Mouse (Mus musculus) left cerebral cortex, postnatal 10 days (tissue): Measurements from ENCODE around the gene Mrpl49. TPM values are rescaled to one million over a fixed set of nuclear protein-coding genes. Genes with fewer than 3 reads are reported as not detected.

Source experiments
- DNase-seq, 2 experiments: peaks; one replicate each; pipeline ENCODE4 v3.0.0; 2021 to 2022; ENCODE audit warnings: low spot score in 2 of 2, mixed read lengths in 1 of 2; ENCODE audit errors: extremely low spot score in 1 of 2
- intact Hi-C: fragments of 180-260 bp; cut with DNase I; formaldehyde crosslinking; loops from one replicate; pipeline ENCODE4 v1.15.1; 2025
- microRNA-seq: library from miRNA; unstranded; fragments of <30 nt; microRNA quantifications from one replicate; pipeline ENCODE4 v1.2.0, GENCODE M21; 2022
- total RNA-seq, 2 experiments: library from RNA; stranded (reverse); gene quantifications; 2 replicates each; pipeline ENCODE4 v1.2.3; 2021

Mrpl49 gene
- total RNA-seq, 2 experiments from 2014 or later = 43.3 to 45.3 TPM

DNA sequence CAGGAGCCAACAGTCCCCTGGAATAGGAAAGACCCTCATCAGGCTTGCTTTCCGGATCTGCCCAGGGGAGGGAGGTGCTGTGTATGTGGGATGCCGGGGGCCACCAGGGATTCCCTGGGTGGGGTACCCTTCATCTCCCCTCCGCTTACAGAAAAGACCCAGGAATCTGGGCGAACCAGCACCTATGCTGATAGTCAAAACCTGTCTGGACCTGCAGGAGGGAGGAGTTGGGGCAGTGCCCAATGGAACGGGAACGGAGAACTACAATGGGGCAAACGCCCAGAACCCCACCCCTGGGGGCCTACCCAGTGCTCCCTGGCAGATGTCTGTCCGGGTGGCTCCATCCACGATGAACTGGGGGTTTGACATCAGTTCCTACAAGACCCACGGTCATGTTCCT is 43.9 kb downstream of the Mrpl49 start:
- DNase-seq = no peak
- intact Hi-C loops = loop anchor here (10.0 kb wide), 1 partner anchor 229 kb away; no protein-coding TSS in a partner anchor

DNA sequence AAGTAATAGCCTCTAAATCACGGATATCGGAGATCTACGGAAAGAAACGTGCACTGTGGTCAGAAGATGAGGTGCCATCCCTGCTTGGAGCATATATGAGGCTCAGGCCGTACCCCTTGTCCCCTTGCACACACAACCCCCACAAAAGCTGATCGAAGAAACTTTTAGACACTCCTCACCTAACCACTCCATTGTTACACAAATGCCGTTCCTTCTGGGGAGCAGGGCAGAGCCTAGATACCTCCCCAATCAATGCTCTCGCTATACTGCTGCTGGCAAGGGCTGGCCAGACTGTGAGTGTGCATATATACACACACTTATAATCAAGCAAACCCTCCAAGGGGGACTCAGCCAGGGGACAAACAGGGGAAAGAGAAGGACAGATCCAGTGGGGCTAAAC is 48.4 kb downstream of the Mrpl49 start:
- DNase-seq = no peak
- intact Hi-C loops = no loop called here

DNA sequence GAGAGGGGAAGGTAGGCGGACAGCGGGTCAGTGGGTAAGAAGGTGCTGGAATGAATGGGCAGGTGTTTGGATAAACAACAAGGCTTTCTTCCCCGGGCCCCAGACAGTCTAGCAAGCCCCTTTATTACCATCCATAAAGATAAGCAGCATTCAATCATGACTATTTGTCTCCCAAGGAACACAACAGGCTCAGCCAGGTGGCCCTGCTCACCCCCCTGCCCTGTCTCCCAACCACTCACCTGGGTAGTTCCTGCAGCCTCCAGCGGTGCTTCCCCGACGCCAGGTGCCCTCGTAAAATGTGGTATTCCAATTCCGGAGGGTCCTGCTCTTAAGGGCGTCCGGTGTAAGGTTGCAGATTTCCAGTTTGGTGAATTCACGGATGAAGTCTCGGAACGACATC is 50.6 kb downstream of the Mrpl49 start:
- DNase-seq = no peak
- intact Hi-C loops = no loop called here

DNA sequence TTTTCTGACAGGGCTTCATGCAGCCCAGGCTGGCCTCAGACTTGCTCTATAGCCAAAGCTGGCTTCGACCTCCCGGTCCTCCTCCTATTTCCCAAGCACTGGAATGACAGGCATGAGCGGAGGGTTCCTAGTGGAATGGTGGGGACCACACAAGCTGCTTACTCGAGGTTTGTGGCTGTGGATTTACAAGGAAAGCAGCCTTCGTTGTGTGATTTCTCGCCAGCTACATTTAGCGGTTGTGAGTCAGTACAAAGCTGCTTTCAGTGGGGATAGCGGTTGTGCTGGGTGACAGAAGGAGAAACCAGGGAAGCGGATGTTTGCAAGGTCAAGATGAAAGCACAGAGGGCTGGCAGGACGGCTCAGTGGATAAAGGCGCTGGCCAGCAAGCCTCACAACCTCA is 52.0 kb downstream of the Mrpl49 start:
- intact Hi-C loops = no loop called here
- no peak for DNase-seq

Small RNA genes within 50 kb of the gene (microRNA-seq; reads per million reads assigned to microRNA genes)
- gene Mir6988 = 2.6 reads per million

Other genes with a start within 250 kb of the Mrpl49 start
- gene Frmd8, start 182.5 kb downstream of the Mrpl49 start, total RNA-seq = 10 to 100 TPM; 10.7 to 12.4 TPM
- gene Slc25a45, start 180.0 kb downstream of the Mrpl49 start, total RNA-seq = 1 to 10 TPM; 3.4 to 3.8 TPM
- gene Tigd3, start 163.6 kb downstream of the Mrpl49 start, total RNA-seq = 1 to 10 TPM; 6.5 to 8.1 TPM
- gene Dpf2, start 144.8 kb downstream of the Mrpl49 start, total RNA-seq = 10 to 100 TPM; 76.8 to 80.7 TPM
- 1 to 10 TPM; 8.3 to 9.8 TPM for gene Cdc42ep2, start 133.0 kb downstream of the Mrpl49 start, total RNA-seq
- gene Pola2, start 93.6 kb downstream of the Mrpl49 start, total RNA-seq = 10 to 100 TPM in 1 of 2 experiments, 1 to 10 TPM in 1; 8.0 to 10.7 TPM
- not detected for gene Slc22a20, start 71.6 kb downstream of the Mrpl49 start, total RNA-seq
- gene Capn1, start 41.9 kb downstream of the Mrpl49 start, total RNA-seq = 10 to 100 TPM; 18.2 to 19.3 TPM
- 10 to 100 TPM; 39.3 to 40.2 TPM for gene Syvn1, start 11.2 kb downstream of the Mrpl49 start, total RNA-seq
- 100 to 1,000 TPM; 698 to 713 TPM for gene Fau, start 59 bp upstream of the Mrpl49 start, total RNA-seq
- 10 to 100 TPM; 37.0 to 41.3 TPM for gene Znhit2, start 3.4 kb upstream of the Mrpl49 start, total RNA-seq
- gene Tm7sf2, start 10.6 kb upstream of the Mrpl49 start, total RNA-seq = 10 to 100 TPM; 61.5 to 63.8 TPM
- 10 to 100 TPM; 90.8 to 94.8 TPM for gene Vps51, start 19.4 kb upstream of the Mrpl49 start, total RNA-seq
- gene Tmem262, start 22.2 kb upstream of the Mrpl49 start, total RNA-seq = not detected
- gene Gm28374, start 24.5 kb upstream of the Mrpl49 start, total RNA-seq = not detected
- gene Zfpl1, start 27.2 kb upstream of the Mrpl49 start, total RNA-seq = 10 to 100 TPM; 36.3 to 37.9 TPM
- gene Cdca5, start 27.2 kb upstream of the Mrpl49 start, total RNA-seq = under 1 TPM; 0.90 to 0.95 TPM
- not detected for gene AC131692.1, start 36.6 kb upstream of the Mrpl49 start, total RNA-seq
- gene Naaladl1, start 48.0 kb upstream of the Mrpl49 start, total RNA-seq = under 1 TPM; 0.13 to 0.18 TPM
- 10 to 100 TPM; 23.0 to 24.7 TPM for gene Sac3d1, start 60.9 kb upstream of the Mrpl49 start, total RNA-seq
- gene Snx15, start 70.5 kb upstream of the Mrpl49 start, total RNA-seq = 10 to 100 TPM; 39.1 to 41.3 TPM
- gene Batf2, start 83.2 kb upstream of the Mrpl49 start, total RNA-seq = under 1 TPM in 1 of 2 experiments, not detected in 1; 0.43 TPM
- 10 to 100 TPM; 58.2 to 59.9 TPM for gene Arl2, start 83.8 kb upstream of the Mrpl49 start, total RNA-seq
- gene Majin, start 126.6 kb upstream of the Mrpl49 start, total RNA-seq = not detected
- not detected for gene Gpha2, start 168.6 kb upstream of the Mrpl49 start, total RNA-seq
- gene Ppp2r5b, start 178.1 kb upstream of the Mrpl49 start, total RNA-seq = 100 to 1,000 TPM; 214 to 224 TPM
- gene Atg2a, start 183.9 kb upstream of the Mrpl49 start, total RNA-seq = 10 to 100 TPM; 32.9 to 34.9 TPM
- gene Ehd1, start 218.9 kb upstream of the Mrpl49 start, total RNA-seq = 10 to 100 TPM; 45.0 to 49.0 TPM
- 1 to 10 TPM; 2.6 to 4.8 TPM for gene Cdc42bpg, start 248.7 kb upstream of the Mrpl49 start, total RNA-seq